Mouse (Mus musculus) midbrain, embryonic 15.5 days (tissue): ENCODE data around the gene 4930513O06Rik. TPM values are rescaled to one million over a fixed set of nuclear protein-coding genes. Genes with fewer than 3 reads are reported as not detected.

Experiments
- polyA plus RNA-seq: library from polyadenylated mRNA; unstranded; fragments of >200 nt; fragmentation: Nextera tagmentation; extraction: Ambion mirVana; gene quantifications from 2 replicates; pipeline ENCODE4 v1.2.1, GENCODE M21; 2015

Gene 4930513O06Rik
- polyA plus RNA-seq, 1 experiment from 2014 or later, result not detected

Other genes with a start within 250 kb of the 4930513O06Rik start
- 0.50 and 1.2 TPM in 2 replicates for gene Nrk, start 171.8 kb upstream of the 4930513O06Rik start, polyA plus RNA-seq
- gene Serpina7, start 1.0 kb upstream of the 4930513O06Rik start, polyA plus RNA-seq, result not detected in 2 replicates
- gene 4933428M09Rik, start 93.0 kb downstream of the 4930513O06Rik start, polyA plus RNA-seq, result not detected in 2 replicates
- 8.4 and 8.6 TPM in 2 replicates for gene Mum1l1, start 123.8 kb downstream of the 4930513O06Rik start, polyA plus RNA-seq
- not detected in 2 replicates for gene Trap1a, start 247.4 kb downstream of the 4930513O06Rik start, polyA plus RNA-seq